Mouse (Mus musculus) lung, adult 2 months (tissue): ENCODE results near the gene Ubash3b.

Experiments
- CTCF ChIP-seq: fragments of 200-500 bp; IDR thresholded peaks from 2 replicates; pipeline ENCODE4 v1.5.1; 2011; ENCODE audit warnings: mild to moderate bottlenecking, low read length, control low read depth; ENCODE audit not compliant: insufficient read depth
- POLR2A ChIP-seq: fragments of 200-500 bp; IDR thresholded peaks from 2 replicates; pipeline ENCODE4 v1.6.1; 2011; ENCODE audit warnings: low read depth, mild to moderate bottlenecking, control low read depth, low read length, borderline replicate concordance; ENCODE audit errors: extremely low read depth

- TF ChIP-seq POLR2A (no peak), CTCF (no peak)
Observed at GRCm38 (mm10) chr9:41181803-41182202, 20.3 kb upstream of the Ubash3b start.
